Mouse (Mus musculus) CH12.LX (cell line): ENCODE results near the gene Lrmda. TPM values are rescaled to one million over a fixed set of nuclear protein-coding genes. Genes with fewer than 3 reads are reported as not detected.

ENCODE experiments used
- DNase-seq: peaks from one replicate; pipeline ENCODE4 v3.0.0-alpha.2; 2013; ENCODE audit errors: extremely low read depth
- H3K27ac ChIP-seq: 2 replicates; pipeline ENCODE4 v1.5.1; 2012; ENCODE audit warnings: low read depth, mild to moderate bottlenecking, control low read depth, moderate library complexity; ENCODE audit not compliant: insufficient read depth
- H3K27me3 ChIP-seq: replicated peaks from 2 replicates; pipeline ENCODE3; 2012; ENCODE audit warnings: inconsistent platforms
- H3K36me3 ChIP-seq, 2 experiments: replicated peaks in 1 of 2; 2 replicates each; pipeline versions ENCODE3 to v1.6.1; 2012; ENCODE audit warnings: inconsistent platforms in 1 of 2, low read length in 1 of 2, mild to moderate bottlenecking in 1 of 2, mixed read lengths in 1 of 2, moderate library complexity in 1 of 2; ENCODE audit not compliant: control insufficient read depth in 1 of 2, insufficient read depth in 1 of 2
- H3K4me1 ChIP-seq, 2 experiments: 2 replicates each; pipeline ENCODE4 v1.6.1; 2012; ENCODE audit warnings: inconsistent platforms in 1 of 2, moderate library complexity in 1 of 2; ENCODE audit not compliant: insufficient read depth in 2 of 2, control insufficient read depth in 1 of 2
- H3K4me2 ChIP-seq: 2 replicates; pipeline ENCODE4 v1.6.1; 2012; ENCODE audit warnings: low read depth, mild to moderate bottlenecking, control low read depth; ENCODE audit not compliant: poor library complexity, insufficient read depth, severe bottlenecking
- H3K4me3 ChIP-seq, 3 experiments: fragments of 150-350 bp in 1 of 3; sonication (generic) in 1 of 3; replicated peaks in 1 of 3; 2 replicates each; pipeline versions ENCODE3 to v1.5.1; 2011 to 2012; ENCODE audit warnings: low read depth in 2 of 3, low read length in 2 of 3, mild to moderate bottlenecking in 2 of 3, moderate library complexity in 2 of 3, control low read depth in 1 of 3, improper control_type of control experiment in 1 of 3, inconsistent platforms in 1 of 3, mixed read lengths in 1 of 3; ENCODE audit not compliant: poor library complexity in 1 of 3
- H3K79me2 ChIP-seq: replicated peaks from 2 replicates; pipeline ENCODE4 v1.6.1; 2012; ENCODE audit warnings: mild to moderate bottlenecking, moderate library complexity; ENCODE audit not compliant: control insufficient read depth, poor library complexity, insufficient read depth, severe bottlenecking; ENCODE audit errors: extremely low read depth
- H3K9ac ChIP-seq: 2 replicates; pipeline ENCODE4 v1.6.1; 2012; ENCODE audit warnings: low read depth, mild to moderate bottlenecking, control low read depth, moderate library complexity; ENCODE audit not compliant: insufficient read depth
- H3K9me3 ChIP-seq: replicated peaks from 2 replicates; pipeline ENCODE3; 2012; ENCODE audit warnings: low read length, inconsistent platforms, mixed read lengths
- CHD1 ChIP-seq: IDR thresholded peaks from 2 replicates; pipeline ENCODE4 v1.6.1; 2012; ENCODE audit warnings: low read depth, low read length, improper control_type of control experiment, inconsistent platforms
- CTCF ChIP-seq, 2 experiments: IDR thresholded peaks in 1 of 2; conservative IDR thresholded peaks in 1 of 2; 2 replicates each; pipeline ENCODE4 v1.5.1; 2011 to 2012; ENCODE audit warnings: low read depth in 2 of 2, low read length in 2 of 2, improper control_type of control experiment in 1 of 2, inconsistent platforms in 1 of 2, mild to moderate bottlenecking in 1 of 2, moderate library complexity in 1 of 2
- ELF1 ChIP-seq: IDR thresholded peaks from 2 replicates; pipeline ENCODE4 v1.6.1; 2014; ENCODE audit warnings: low read depth, mild to moderate bottlenecking, inconsistent platforms, low read length, improper control_type of control experiment
- ETS1 ChIP-seq: conservative IDR thresholded peaks from 2 replicates; pipeline ENCODE4 v1.6.1; 2012; ENCODE audit warnings: low read depth, mild to moderate bottlenecking, inconsistent platforms, low read length, improper control_type of control experiment, moderate library complexity
- IRF4 ChIP-seq: IDR thresholded peaks from 2 replicates; pipeline ENCODE4 v1.6.1; 2014; ENCODE audit warnings: low read depth, mild to moderate bottlenecking, inconsistent platforms, low read length, improper control_type of control experiment
- KAT2A ChIP-seq: IDR thresholded peaks from 2 replicates; pipeline ENCODE4 v1.6.1; 2012; ENCODE audit warnings: low read length, improper control_type of control experiment, inconsistent platforms; ENCODE audit not compliant: insufficient replicate concordance
- MAX ChIP-seq: IDR thresholded peaks from 2 replicates; pipeline ENCODE4 v1.6.1; 2011; ENCODE audit warnings: low read length, improper control_type of control experiment
- MAZ ChIP-seq: IDR thresholded peaks from 2 replicates; pipeline ENCODE4 v1.6.1; 2012; ENCODE audit warnings: low read depth, mild to moderate bottlenecking, inconsistent platforms, low read length, improper control_type of control experiment, moderate library complexity
- MEF2A ChIP-seq: IDR thresholded peaks from 2 replicates; pipeline ENCODE4 v1.6.1; 2014; ENCODE audit warnings: low read depth, mild to moderate bottlenecking, inconsistent platforms, low read length, improper control_type of control experiment, borderline replicate concordance
- MXI1 ChIP-seq: IDR thresholded peaks from 2 replicates; pipeline ENCODE4 v1.6.1; 2011; ENCODE audit warnings: mild to moderate bottlenecking, low read depth, low read length, improper control_type of control experiment
- MYC ChIP-seq: IDR thresholded peaks from 2 replicates; pipeline ENCODE4 v1.6.1; 2011; ENCODE audit warnings: low read depth, mild to moderate bottlenecking, improper control_type of control experiment, low read length
- NELFE ChIP-seq: IDR thresholded peaks from 2 replicates; pipeline ENCODE4 v1.6.1; 2011; ENCODE audit warnings: low read depth, low read length, improper control_type of control experiment
- PAX5 ChIP-seq: IDR thresholded peaks from 2 replicates; pipeline ENCODE4 v1.6.1; 2012; ENCODE audit warnings: low read length, inconsistent platforms, mixed read lengths
- TBP ChIP-seq: conservative IDR thresholded peaks from 2 replicates; pipeline ENCODE4 v1.6.1; 2011; ENCODE audit warnings: low read depth, low read length, improper control_type of control experiment
- TCF12 ChIP-seq: IDR thresholded peaks from 2 replicates; pipeline ENCODE4 v1.6.1; 2014; ENCODE audit warnings: low read depth, mild to moderate bottlenecking, inconsistent platforms, low read length, improper control_type of control experiment
- UBTF ChIP-seq: IDR thresholded peaks from 2 replicates; pipeline ENCODE4 v1.6.1; 2012; ENCODE audit warnings: low read depth, mild to moderate bottlenecking, inconsistent platforms, low read length, improper control_type of control experiment, moderate library complexity
- ZNF384 ChIP-seq: IDR thresholded peaks from 2 replicates; pipeline ENCODE4 v1.6.1; 2012; ENCODE audit warnings: low read depth, low read length, improper control_type of control experiment, inconsistent platforms
- dilution Hi-C: fragments of 300-500 bp; cut with MboI; formaldehyde crosslinking; loops from 2 replicates; pipeline ENCODE4 v1.14.3; 2020; ENCODE audit warnings: low sequenced_read_pairs; ENCODE audit not compliant: extremely low pct_unique_long_range_greater_than_20kb, extremely low pct_ligation_motif_present
- in situ Hi-C: fragments of 300-500 bp; cut with MboI; formaldehyde crosslinking; loops from 3 replicates; pipeline ENCODE4 v1.14.3; 2019; ENCODE audit warnings: low sequenced_read_pairs, low pct_ligation_motif_present, low pct_unique_long_range_greater_than_20kb, mixed read lengths
- polyA plus RNA-seq: library from polyadenylated mRNA; unstranded; fragments of >175 nt; gene quantifications from 2 replicates; pipeline ENCODE4 v1.2.1, GENCODE M21; 2012; ENCODE audit warnings: low read depth; ENCODE audit not compliant: insufficient read length
- total RNA-seq, 2 experiments: library from RNA; depleted of rRNA; stranded (reverse); fragments of 300-350 nt in 1 of 2; fragments of >200 nt in 1 of 2; gene quantifications; 2 replicates each; pipeline ENCODE4 v1.2.3; 2012 to 2014

Gene Lrmda
- total and polyA plus RNA-seq, 3 experiments, result 0.89 to 3.7 (median 1.9) TPM

DNA sequence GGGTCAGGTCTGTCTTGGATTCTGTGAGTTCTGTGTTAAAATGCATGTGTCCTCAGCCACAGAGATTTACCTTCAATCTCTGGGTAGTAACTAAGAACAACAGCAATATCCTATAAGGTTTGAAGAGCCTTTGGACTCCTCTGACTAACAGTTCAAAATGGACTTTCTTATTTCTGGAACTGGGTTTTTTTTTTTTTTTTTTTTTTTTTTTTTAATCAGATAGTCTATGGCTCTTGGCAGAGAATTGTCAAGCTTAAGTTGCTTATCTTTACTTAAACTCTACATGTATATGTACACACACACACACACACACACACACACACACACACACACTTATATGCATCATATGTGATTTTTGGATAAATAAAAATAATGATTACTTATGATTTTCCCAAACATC lies 723.0 kb downstream of the Lrmda start:
- H3K9me3 ChIP-seq, result no peaks in the 10 kb centered on the region
- no peaks in the 10 kb centered on the region for H3K27me3 ChIP-seq
- no peaks in the 10 kb centered on the region for H3K79me2 ChIP-seq
- in situ Hi-C loops, result no loop called here
- no peak for DNase-seq
- H3K27ac ChIP-seq, result no peak overlapping the region
- no peak overlapping the region for H3K4me2 ChIP-seq
- H3K4me3 ChIP-seq, result no peak overlapping the region
- no peaks in the 10 kb centered on the region for H3K36me3 ChIP-seq
- H3K9ac ChIP-seq, result no peak overlapping the region
- no peak for TF ChIP-seq IRF4
- no peak for TF ChIP-seq MAZ
- TF ChIP-seq TCF12, result no peak
- no peak for TF ChIP-seq NELFE
- no peak for TF ChIP-seq ZNF384
- no peak for TF ChIP-seq CHD1
- no peak for TF ChIP-seq ETS1
- TF ChIP-seq KAT2A, result no peak
- no peak for TF ChIP-seq MEF2A
- TF ChIP-seq MYC, result no peak
- no peak for TF ChIP-seq MXI1
- no peak for TF ChIP-seq PAX5
- no peak for TF ChIP-seq CTCF (conservative IDR thresholded peaks at IDR 0.05 in 1 of 2, IDR thresholded peaks at IDR 0.05 in 1 of 2; ENCODE audit: low read depth in 2 of 2, low read length in 2 of 2)
- TF ChIP-seq TBP, result no peak
- H3K4me1 ChIP-seq, result no peaks in the 10 kb centered on the region
- dilution Hi-C loops, result no loop called here

GRCm38 (mm10) chr14:22743264-22743663 lies 723.8 kb downstream of the Lrmda start:
- Histone ChIP-seq H3K4me1 (no peaks in the 10 kb centered on the region), H3K9me3 (no peaks in the 10 kb centered on the region), H3K9ac (no peak overlapping the region), H3K36me3 (no peaks in the 10 kb centered on the region), H3K4me3 (no peak overlapping the region), H3K27ac (no peak overlapping the region), H3K4me2 (no peak overlapping the region), H3K27me3 (no peaks in the 10 kb centered on the region), H3K79me2 (no peaks in the 10 kb centered on the region)
- no peak for TF ChIP-seq UBTF
- no peak for TF ChIP-seq MAX
- TF ChIP-seq KAT2A, result no peak
- no peak for TF ChIP-seq MAZ
- no peak for TF ChIP-seq ELF1
- TF ChIP-seq NELFE, result no peak
- no peak for TF ChIP-seq CTCF (conservative IDR thresholded peaks at IDR 0.05 in 1 of 2, IDR thresholded peaks at IDR 0.05 in 1 of 2; ENCODE audit: low read depth in 2 of 2, low read length in 2 of 2)
- DNase-seq, result no peak
- in situ Hi-C loops, result no loop called here
- dilution Hi-C loops, result no loop called here
